Mouse (Mus musculus) left cerebral cortex, postnatal 36 days (tissue): ENCODE measurements around the gene Gm9639. TPM values are rescaled to one million over a fixed set of nuclear protein-coding genes. Genes with fewer than 3 reads are reported as not detected.
"Not testable (repeated sequence)": the region's sequence is repeated elsewhere in the genome, so short reads cannot be mapped to it uniquely, and the experiment has no call there.

Experiments used
- DNase-seq, 2 experiments: peaks; one replicate each; pipeline ENCODE4 v3.0.0; 2021 to 2022; ENCODE audit warnings: low spot score in 2 of 2, mixed read lengths in 1 of 2
- intact Hi-C: fragments of 180-260 bp; cut with DNase I; formaldehyde crosslinking; loops from one replicate; pipeline ENCODE4 v1.15.1; 2025
- total RNA-seq, 2 experiments: library from RNA; stranded (reverse); gene quantifications; 2 replicates each; pipeline ENCODE4 v1.2.3; 2021

Gene Gm9639
- total RNA-seq, 2 experiments from 2014 or later: not detected

DNA sequence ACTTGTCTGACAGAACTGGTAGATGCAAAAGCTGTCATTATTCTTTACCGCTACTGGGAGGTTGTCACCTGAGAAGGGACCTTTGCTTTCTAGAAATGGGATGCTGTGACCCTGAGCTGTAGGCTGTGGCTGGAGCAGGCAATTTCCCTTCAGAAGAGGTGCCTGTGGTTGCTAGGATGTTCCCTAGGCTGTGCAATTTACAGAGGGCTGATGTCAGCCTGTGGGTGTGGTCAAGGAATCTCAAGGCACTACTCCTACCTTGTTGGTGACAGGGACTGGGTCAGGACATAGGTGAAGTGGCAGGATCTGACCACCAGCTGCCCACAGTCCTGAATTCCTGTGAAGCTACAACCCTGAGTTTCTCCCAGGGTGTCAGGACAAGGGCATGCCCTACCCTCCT lies 25.1 kb downstream of the Gm9639 start:
- no peak for DNase-seq
- intact Hi-C loops: no loop called here

- intact Hi-C loops, DNase-seq: not testable (repeated sequence)
These were observed 35.3 kb downstream of the Gm9639 start, which contains the start of gene Gm3233 for GRCm38 (mm10) chr10:77759582-77759981. Gene Gm3233 (minus strand): TSS chr10:77759682.

DNA sequence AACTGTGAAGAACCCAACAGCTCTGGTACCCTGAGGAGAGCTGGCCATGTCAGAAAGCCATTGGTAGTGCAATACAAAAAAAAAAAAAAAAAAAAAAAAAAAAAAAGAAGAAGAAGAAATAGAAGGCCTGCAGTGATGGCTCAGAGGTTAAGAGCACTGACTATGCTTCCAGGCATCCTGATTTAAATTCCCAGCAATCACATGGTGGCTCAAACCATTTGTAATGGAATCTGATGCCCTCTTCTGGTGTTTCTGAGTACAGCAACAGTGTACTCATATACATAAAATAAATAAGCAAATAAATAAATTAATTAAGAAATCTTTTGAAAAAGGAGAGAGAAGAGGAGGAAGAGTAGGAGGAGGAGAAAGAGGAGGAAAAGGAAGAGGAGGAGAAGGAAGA lies 41.4 kb downstream of the Gm9639 start:
- DNase-seq: no peak
- intact Hi-C loops: no loop called here

DNA sequence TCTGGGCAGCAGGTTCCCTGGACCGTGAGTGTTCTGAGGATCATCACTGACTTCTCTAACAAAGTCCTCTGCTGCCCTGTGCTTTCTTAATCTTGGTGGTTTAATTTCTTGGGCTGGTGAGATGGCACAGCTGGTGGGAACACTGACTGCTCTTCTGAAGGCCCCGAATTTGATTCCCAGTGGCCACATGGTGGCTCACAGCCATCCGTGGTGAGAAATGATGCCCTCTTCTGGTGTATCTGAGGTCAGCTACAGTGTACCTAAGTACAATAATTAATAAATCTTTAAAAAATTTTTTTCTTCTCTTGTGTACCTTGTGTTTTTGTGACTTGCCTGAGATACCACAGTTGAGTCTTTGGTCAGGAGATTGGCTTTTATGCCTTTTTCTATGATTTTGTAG lies 42.6 kb downstream of the Gm9639 start:
- DNase-seq, intact Hi-C loops: not testable (repeated sequence)

DNA sequence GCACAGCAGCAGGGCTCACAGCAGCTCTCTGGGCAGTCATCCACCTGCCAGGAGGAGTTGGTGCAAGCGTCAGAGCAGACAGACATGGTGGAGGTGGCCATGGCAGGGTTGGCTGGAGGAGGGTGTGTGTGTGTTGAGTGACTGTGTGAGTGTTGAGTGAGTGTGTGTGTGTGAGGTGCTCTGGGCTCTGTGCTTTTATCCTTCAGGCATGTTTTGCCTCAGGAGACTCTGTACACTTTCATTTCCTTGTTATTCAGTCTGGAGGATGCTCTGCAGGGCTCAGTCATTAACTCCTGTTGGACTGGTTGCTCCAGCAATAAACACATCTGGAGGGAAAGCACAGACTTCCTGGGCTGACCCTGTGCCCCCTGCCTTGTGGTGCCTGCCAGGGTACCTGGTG lies 43.6 kb downstream of the Gm9639 start, which contains the start of gene Gm9736:
Gene Gm9736 (minus strand): TSS at position 101 of the 400 bp plus-strand sequence.
- DNase-seq, intact Hi-C loops: not testable (repeated sequence)

DNA sequence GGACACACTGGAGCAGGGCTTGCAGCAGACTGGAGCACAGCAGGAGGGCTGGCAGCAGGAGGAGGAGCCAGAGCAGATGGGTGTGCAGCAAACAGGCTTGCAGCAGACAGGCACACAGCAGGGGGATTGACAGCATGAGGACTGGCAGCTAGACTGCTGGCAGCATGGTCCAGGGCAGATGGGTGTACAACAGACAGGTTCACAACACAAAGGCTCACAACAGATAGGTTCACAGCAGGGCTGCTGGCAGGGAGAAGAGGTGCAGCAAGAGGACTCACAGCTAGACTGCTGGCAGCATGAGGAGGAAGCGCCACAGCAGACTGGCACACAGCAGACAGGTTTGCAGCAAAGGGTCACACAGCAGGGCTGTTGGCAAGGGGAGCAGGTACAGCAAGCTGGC lies 44.2 kb downstream of the Gm9639 start:
- intact Hi-C loops, DNase-seq: not testable (repeated sequence)

Other genes starting within 250 kb of the Gm9639 start
- gene Pttg1ip, start 213.4 kb downstream of the Gm9639 start, total RNA-seq: 10 to 100 TPM; 71.2 to 88.3 TPM
- gene Sumo3, start 189.0 kb downstream of the Gm9639 start, total RNA-seq: 100 to 1,000 TPM; 140 to 168 TPM
- 10 to 100 TPM in 1 of 2 experiments, 1 to 10 TPM in 1; 9.8 to 18.2 TPM for gene Gm49325, start 188.9 kb downstream of the Gm9639 start, total RNA-seq
- gene Ube2g2, start 172.8 kb downstream of the Gm9639 start, total RNA-seq: 10 to 100 TPM; 46.2 to 46.4 TPM
- under 1 TPM in 1 of 2 experiments, not detected in 1; 0.25 TPM for gene Tspear, start 108.5 kb downstream of the Gm9639 start, total RNA-seq
- not detected for gene Gm19402, start 104.3 kb downstream of the Gm9639 start, total RNA-seq
- not detected for gene Gm9508, start 97.8 kb downstream of the Gm9639 start, total RNA-seq
- not detected for gene Gm10272, start 88.5 kb downstream of the Gm9639 start, total RNA-seq
- not detected for gene Gm10024, start 83.6 kb downstream of the Gm9639 start, total RNA-seq
- gene Gm10142, start 79.3 kb downstream of the Gm9639 start, total RNA-seq: not detected
- gene Krtap12-1, start 74.5 kb downstream of the Gm9639 start, total RNA-seq: not detected
- gene Gm10100, start 68.6 kb downstream of the Gm9639 start, total RNA-seq: not detected
- gene Gm18596, start 52.4 kb downstream of the Gm9639 start, total RNA-seq: not detected
- gene Gm9736, start 43.7 kb downstream of the Gm9639 start, total RNA-seq: not detected
- gene Gm3233, start 35.4 kb downstream of the Gm9639 start, total RNA-seq: not detected
- not detected for gene Gm3238, start 23.8 kb downstream of the Gm9639 start, total RNA-seq
- not detected for gene Gm7138, start 18.1 kb downstream of the Gm9639 start, total RNA-seq
- gene Gm3250, start 12.5 kb downstream of the Gm9639 start, total RNA-seq: not detected
- not detected for gene Gm7137, start 6.9 kb downstream of the Gm9639 start, total RNA-seq
- gene Gm19668, start 4.1 kb upstream of the Gm9639 start, total RNA-seq: not detected
- gene Gm9507, start 16.8 kb upstream of the Gm9639 start, total RNA-seq: not detected
- gene Gm2696, start 19.6 kb upstream of the Gm9639 start, total RNA-seq: not detected
- not detected for gene Krtap10-4, start 32.0 kb upstream of the Gm9639 start, total RNA-seq
- gene Krtap10-10, start 40.9 kb upstream of the Gm9639 start, total RNA-seq: not detected
- not detected for gene Gm36176, start 51.7 kb upstream of the Gm9639 start, total RNA-seq
- not detected for gene Gm10318, start 57.8 kb upstream of the Gm9639 start, total RNA-seq
- gene Gm3285, start 66.9 kb upstream of the Gm9639 start, total RNA-seq: not detected
- gene Lrrc3, start 107.5 kb upstream of the Gm9639 start, total RNA-seq: 10 to 100 TPM; 11.7 to 12.6 TPM
- gene Trpm2, start 175.5 kb upstream of the Gm9639 start, total RNA-seq: 10 to 100 TPM; 40.4 to 44.2 TPM
- gene 1810043G02Rik, start 183.4 kb upstream of the Gm9639 start, total RNA-seq: 10 to 100 TPM; 32.7 to 38.1 TPM
- gene Pfkl, start 215.0 kb upstream of the Gm9639 start, total RNA-seq: 100 to 1,000 TPM; 149 to 153 TPM
- gene Dnmt3l, start 246.9 kb upstream of the Gm9639 start, total RNA-seq: not detected
- gene Aire, start 248.5 kb upstream of the Gm9639 start, total RNA-seq: under 1 TPM in 1 of 2 experiments, not detected in 1; 0.25 TPM